Mouse (Mus musculus) bone marrow macrophage, adult 2 months (primary cell): ENCODE results near the gene Mterf1a. TPM values are rescaled to one million over a fixed set of nuclear protein-coding genes. Genes with fewer than 3 reads are reported as not detected.
"Not testable (repeated sequence)": the region's sequence is repeated elsewhere in the genome, so short reads cannot be mapped to it uniquely, and the experiment has no call there.

Experiments
- H3K27ac ChIP-seq: 2 replicates; pipeline ENCODE4 v1.5.1; 2012; ENCODE audit warnings: low read depth, low read length; ENCODE audit not compliant: insufficient read depth
- H3K4me1 ChIP-seq: 2 replicates; pipeline ENCODE4 v1.6.1; 2012; ENCODE audit warnings: low read length; ENCODE audit not compliant: control insufficient read depth, insufficient read depth
- H3K4me3 ChIP-seq: 2 replicates; pipeline ENCODE4 v1.5.1; 2012; ENCODE audit warnings: mild to moderate bottlenecking, low read length, moderate library complexity; ENCODE audit not compliant: insufficient read depth
- CTCF ChIP-seq: IDR thresholded peaks from 2 replicates; pipeline ENCODE4 v1.5.1; 2012; ENCODE audit warnings: low read depth, mild to moderate bottlenecking, low read length, moderate library complexity
- POLR2A ChIP-seq: IDR thresholded peaks from 2 replicates; pipeline ENCODE4 v1.6.1; 2012; ENCODE audit warnings: mild to moderate bottlenecking, low read depth, low read length, borderline replicate concordance
- polyA plus RNA-seq: library from polyadenylated mRNA; stranded (reverse); fragments of >200 nt; gene quantifications from 2 replicates; pipeline ENCODE4 v1.2.4, GENCODE M21; 2012; ENCODE audit not compliant: missing spikeins, insufficient read depth, insufficient read length

Mterf1a gene
- 6.2 and 11.4 TPM in 2 replicates for polyA plus RNA-seq

DNA sequence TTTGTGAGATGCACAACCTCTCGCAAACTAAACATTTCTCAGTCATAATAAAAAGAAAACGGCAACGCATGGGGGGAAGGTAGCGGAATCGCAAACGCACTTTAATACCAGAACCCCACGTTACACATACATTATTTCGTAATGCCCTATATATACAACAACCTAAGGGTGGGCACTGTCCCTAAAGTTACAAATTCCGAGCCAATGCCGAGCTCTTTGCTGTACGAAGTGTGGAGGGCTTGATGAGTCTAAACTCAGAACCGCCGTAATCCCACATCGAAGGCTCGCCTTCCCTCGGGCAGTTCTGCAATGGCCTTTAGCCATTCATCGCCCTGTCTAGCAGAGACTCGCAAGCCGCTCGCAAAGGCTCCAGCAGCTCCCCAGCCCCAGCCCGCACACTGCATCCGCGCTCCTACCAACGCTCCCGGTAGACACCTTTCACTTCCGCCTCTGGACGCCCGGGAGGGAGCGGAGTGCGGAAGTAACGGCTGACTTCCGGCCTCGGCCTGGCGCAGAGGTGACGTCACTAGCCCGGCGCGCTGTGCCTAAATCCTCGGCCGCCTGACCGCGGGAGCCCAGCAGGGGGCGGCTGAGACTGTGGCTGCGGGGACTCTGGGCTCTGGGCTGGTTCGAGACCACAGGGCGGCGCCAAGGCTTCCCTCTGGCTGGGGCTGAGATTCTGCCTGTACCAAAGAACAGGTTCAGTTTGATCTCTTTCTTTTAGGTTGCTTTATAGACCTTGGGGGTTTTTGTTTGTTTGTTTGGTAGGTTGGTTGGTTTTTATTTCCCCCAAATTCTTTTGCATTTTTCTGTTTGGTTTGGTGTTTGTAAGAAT lies at the start of gene Mterf1a:
Gene Mterf1a, minus strand, starts transcription at position 475 of the 835 bp plus-strand sequence.
- H3K4me3 ChIP-seq, result peak within 1 kb of the TSS; percentile 67
- H3K4me1 ChIP-seq, H3K27ac ChIP-seq: not testable (repeated sequence)

GRCm38 (mm10) chr5:3943169-3943568 lies 49.4 kb upstream of the Mterf1a start:
- not testable (repeated sequence) for H3K4me1 ChIP-seq, H3K27ac ChIP-seq, H3K4me3 ChIP-seq

DNA sequence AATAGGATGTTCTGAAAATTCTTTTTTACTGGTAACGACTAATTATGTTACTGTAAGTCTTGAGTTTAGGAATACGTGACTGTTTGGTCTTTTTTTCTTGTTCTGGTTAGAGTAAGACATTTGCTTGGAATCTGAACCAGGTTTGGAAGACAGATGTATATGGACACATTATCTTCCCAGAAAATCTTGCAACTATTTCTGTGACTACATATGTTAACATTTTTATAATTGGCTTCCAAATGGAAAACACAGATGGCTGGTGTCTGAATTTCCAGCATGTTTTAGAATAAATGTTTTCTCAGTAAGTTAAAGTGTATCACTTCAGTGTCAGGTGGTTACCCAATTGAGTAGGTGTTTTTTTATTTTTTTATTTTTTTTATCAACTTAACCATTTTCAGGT lies 47.5 kb upstream of the Mterf1a start:
- H3K27ac ChIP-seq, result no peak overlapping the region
- TF ChIP-seq POLR2A, result no peak
- no peak for TF ChIP-seq CTCF
- H3K4me1 ChIP-seq, result peaks cover 6% of the 10 kb centered on the region; the same call in 1 of the 2 replicates

GRCm38 (mm10) chr5:3939335-3939734 lies 45.6 kb upstream of the Mterf1a start:
- Histone ChIP-seq H3K4me1 (peaks cover 6% of the 10 kb centered on the region; the same call in 1 of the 2 replicates), H3K27ac (no peak overlapping the region), H3K4me3 (no peak overlapping the region)
- no peak for TF ChIP-seq POLR2A
- TF ChIP-seq CTCF, result no peak

More for the DNA sequence above, 47.5 kb upstream of the Mterf1a start:
- H3K4me3 ChIP-seq, result no peak overlapping the region

GRCm38 (mm10) chr5:3938905-3939304 lies 45.2 kb upstream of the Mterf1a start:
- Histone ChIP-seq H3K27ac (no peak overlapping the region), H3K4me1 (peaks cover 6% of the 10 kb centered on the region; the same call in 1 of the 2 replicates), H3K4me3 (no peak overlapping the region)
- TF ChIP-seq POLR2A (no peak), CTCF (no peak)

- no peak for TF ChIP-seq POLR2A
- no peak for TF ChIP-seq CTCF
- Histone ChIP-seq H3K27ac (no peak overlapping the region), H3K4me1 (peaks cover 6% of the 10 kb centered on the region; the same call in 1 of the 2 replicates), H3K4me3 (no peak overlapping the region)
These were observed 42.2 kb upstream of the Mterf1a start for GRCm38 (mm10) chr5:3935778-3936554.

- Histone ChIP-seq H3K4me3 (no peak overlapping the region), H3K27ac (no peak overlapping the region), H3K4me1 (peaks cover 6% of the 10 kb centered on the region; the same call in 1 of the 2 replicates)
- no peak for TF ChIP-seq POLR2A
- TF ChIP-seq CTCF, result no peak
These were observed 41.5 kb upstream of the Mterf1a start for GRCm38 (mm10) chr5:3935266-3935665.

- peaks cover 5% of the 10 kb centered on the region for H3K4me1 ChIP-seq
- no peak overlapping the region for H3K4me3 ChIP-seq
- TF ChIP-seq POLR2A (no peak), CTCF (no peak)
These were observed 39.8 kb upstream of the Mterf1a start for GRCm38 (mm10) chr5:3933551-3933950.

GRCm38 (mm10) chr5:3931636-3932035 lies 37.9 kb upstream of the Mterf1a start:
- no peak overlapping the region for H3K27ac ChIP-seq
- H3K4me3 ChIP-seq, result no peak overlapping the region
- no peak for TF ChIP-seq POLR2A
- H3K4me1 ChIP-seq, result peaks cover 3% of the 10 kb centered on the region

More at GRCm38 (mm10) chr5:3933551-3933950, 39.8 kb upstream of the Mterf1a start:
- no peak overlapping the region for H3K27ac ChIP-seq

- H3K27ac ChIP-seq, result no peak overlapping the region
- H3K4me1 ChIP-seq, result peaks cover 3% of the 10 kb centered on the region; the same call in 1 of the 2 replicates
- TF ChIP-seq POLR2A, result no peak
- no peak for TF ChIP-seq CTCF
- H3K4me3 ChIP-seq, result no peak overlapping the region
These were observed 37.0 kb upstream of the Mterf1a start for GRCm38 (mm10) chr5:3930760-3931159.
